Mouse (Mus musculus) B cell, adult 2 months (primary cell): Measurements from ENCODE around the gene Il22ra1.

Source experiments
- DNase-seq, 2 experiments: peaks; one replicate each; pipeline ENCODE4 v3.0.0; 2022

The Il22ra1 gene

DNA sequence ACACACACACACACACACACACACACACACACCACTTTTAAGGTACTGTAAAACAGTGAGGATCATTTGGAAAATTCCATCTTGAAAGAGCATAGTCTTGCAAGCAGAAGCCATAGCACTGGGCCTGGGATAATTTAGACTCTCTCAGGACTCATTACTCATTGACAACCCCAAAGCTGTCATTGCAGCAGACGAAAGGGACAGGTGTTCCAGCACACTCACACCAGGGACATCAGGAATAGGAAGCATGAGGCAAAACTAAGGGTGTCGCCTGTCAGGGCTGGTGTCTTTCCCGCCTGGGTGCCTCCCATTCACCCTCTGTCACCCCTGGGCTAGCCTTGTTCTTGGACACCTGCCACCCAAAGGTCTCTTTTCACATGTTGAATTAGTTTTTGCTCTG lies 8.9 kb downstream of the Il22ra1 start:
- no peak for DNase-seq

DNA sequence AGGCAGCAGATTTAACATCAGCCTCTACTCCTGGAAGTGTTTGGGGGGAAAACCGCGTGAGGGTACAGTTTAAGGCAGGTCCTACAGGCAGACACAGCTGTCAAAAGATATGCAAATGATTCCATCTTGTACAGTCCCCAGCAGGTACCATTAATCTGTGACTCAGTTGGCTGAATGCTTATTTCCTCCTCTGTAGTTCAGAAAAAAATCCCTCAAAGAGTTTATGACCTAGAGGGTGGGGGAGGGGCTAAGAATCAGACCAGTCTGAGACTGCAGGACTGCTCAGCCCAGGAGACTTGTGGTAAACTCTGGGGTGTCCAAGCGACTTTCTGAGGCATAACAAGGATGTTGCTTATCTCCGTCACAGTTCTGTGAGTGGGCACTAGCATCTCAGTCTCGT lies 10.3 kb downstream of the Il22ra1 start:
- no peak for DNase-seq

DNA sequence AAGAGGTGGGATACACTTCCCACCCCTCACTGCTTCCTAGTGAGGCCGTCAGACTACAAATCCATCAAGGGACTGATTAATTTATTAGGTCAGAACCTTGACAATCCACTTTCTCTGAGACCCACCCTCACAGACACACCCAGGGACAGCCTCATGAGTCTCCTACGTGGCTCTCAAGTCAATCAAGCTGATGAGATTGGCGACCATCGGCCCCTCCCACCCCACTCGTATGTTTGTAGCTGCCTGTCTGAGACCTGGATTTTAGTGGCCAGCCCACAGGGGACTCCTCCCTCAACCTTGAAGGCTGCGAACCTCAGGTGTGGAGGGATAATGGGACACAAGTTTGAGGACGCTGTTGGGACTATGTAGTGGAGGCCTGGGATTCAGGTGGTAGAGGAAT lies 11.2 kb downstream of the Il22ra1 start:
- DNase-seq = no peak

DNA sequence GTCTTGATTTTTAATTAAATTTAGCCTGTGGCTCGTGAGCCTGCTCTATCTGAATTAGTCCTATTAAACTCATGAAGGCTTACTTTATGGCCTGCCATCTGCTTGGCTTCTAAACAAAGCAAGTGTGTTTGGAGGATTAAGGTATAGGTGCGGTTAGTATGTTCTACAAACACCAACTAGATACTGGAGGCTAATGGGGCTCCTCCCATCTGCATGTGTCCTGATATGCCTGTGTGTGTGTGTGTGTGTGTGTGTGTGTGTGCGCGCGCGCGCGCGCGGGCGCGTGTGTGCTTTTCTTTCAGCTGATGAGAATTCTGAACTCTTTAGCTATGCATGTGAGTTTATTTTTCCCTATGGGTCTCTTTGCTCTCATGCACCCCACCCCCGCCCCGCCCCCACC lies 11.7 kb downstream of the Il22ra1 start:
- DNase-seq = no peak

DNA sequence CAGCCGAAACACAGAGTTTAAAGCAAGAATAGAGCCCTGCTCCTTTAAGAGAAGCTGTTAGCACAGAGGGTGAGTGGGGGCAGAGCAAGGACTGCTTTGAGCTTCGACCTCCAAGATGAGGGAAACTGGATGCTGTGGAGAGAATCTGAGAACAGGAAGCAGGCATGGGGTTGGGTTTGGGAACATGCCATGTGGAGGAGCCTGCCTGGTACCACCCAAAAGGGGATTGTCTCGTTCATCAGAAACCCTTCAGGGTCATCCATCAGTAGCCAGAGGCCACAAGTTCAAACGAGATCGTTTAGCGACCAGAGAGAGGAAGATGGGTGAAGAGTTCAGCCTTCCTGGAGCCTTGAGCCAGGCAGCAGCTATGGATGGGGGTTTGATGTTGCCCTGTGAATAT lies 15.5 kb downstream of the Il22ra1 start:
- no peak for DNase-seq

DNA sequence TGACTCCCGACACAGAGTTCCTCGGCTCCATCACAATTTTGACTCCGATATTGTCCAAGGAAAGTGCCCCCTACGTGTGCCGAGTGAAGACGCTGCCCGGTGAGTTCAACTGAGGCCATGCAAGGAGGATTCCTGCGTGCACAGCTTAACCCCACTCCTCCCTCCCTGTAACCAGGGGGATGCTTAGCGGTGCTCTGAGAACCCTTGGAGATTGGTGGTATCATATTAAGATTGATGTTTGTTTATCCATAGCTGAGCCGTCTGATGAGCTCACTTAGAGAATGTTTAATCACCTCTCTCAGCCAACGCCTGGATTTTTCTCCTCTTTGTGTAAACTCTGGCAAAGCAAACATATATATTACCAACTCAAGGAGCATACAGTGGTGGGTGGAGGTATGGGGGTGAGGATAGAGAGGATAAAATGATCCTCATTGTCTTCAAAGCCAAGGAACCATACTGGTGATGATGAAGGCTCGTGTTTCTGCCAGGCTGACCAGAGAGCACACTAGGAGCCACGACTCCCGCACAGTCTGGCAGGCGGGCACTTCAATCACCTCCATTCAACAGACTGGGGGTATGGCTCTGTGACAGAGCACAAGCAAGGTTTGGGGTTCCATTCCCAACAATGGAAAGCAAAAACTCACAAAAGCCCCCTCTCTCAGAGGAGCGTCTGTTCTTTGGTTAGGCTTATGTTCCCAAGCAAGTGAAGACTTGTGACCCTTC lies 16.9 kb downstream of the Il22ra1 start:
- DNase-seq = no peak

DNA sequence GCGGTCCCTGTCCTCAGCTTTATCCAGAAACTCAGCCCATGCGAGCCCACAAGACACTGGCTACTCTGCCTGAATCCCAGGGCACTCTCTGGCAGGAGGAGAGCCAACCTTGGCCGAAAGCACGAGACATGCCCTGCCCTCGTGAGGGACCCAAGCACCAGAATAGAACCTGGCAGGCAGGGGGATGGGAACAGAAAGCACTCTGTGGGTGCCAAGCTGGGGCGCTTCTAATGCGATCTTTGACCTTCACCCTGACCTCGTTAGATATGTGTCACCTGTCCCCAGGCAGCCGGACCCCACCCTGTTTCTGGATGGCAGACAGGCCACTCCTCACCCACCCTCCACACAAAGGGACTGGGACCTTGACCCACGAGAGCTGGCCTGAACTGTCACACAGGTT lies 17.6 kb downstream of the Il22ra1 start:
- DNase-seq = no peak

DNA sequence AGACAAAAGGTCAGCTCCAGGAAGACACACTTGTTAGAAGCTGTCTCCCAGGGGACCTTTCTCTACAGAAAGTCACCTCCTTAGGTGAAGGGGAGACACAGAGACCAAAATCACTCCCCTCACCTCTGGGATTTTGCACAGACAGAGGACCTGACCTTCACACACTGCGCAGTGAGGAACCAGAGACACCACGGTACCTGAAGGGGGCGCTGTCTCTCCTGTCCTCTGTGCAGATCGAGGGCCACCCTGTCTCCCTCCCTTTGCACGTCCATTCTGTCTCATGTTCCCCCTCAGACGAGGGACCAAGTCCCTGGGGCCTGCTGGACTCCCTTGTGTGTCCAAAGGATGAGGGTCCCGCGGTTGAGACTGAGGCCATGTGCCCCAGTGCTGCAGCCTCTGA lies 22.9 kb downstream of the Il22ra1 start:
- peak in 1 of 2 experiments; percentile 8 for DNase-seq

DNA sequence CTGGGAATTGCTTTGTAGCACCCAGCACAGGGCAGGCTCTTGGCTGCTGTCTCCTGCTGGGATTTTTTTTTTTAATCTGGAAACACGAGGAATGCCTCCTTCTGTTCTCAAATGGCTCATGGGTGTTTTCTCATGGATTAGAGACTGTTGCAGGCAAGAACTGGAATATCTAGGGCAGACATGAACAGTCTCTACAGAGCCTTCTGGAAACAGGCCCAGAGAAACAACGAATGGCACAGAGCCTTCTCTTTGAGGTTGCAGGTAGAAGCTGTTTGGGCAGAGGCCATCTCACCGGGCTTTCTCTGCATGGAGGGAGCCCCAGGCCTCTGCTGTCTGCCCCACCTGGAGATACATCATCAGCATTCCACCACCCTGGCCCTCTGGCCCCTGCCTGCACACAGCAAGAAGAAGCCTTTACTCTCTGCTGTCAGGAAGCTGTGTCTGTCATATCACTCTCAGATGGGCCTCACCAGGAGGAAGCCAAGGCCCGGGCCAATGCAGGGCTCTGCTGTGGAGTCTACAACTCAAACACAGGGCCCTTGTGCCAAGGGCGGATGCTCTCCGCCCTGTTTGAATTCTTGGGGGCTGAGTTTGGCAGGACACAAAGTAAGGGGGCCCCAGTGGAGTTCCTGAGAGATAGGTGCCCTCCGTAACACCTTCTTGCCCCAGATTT lies 24.3 kb downstream of the Il22ra1 start:
- no peak for DNase-seq

DNA sequence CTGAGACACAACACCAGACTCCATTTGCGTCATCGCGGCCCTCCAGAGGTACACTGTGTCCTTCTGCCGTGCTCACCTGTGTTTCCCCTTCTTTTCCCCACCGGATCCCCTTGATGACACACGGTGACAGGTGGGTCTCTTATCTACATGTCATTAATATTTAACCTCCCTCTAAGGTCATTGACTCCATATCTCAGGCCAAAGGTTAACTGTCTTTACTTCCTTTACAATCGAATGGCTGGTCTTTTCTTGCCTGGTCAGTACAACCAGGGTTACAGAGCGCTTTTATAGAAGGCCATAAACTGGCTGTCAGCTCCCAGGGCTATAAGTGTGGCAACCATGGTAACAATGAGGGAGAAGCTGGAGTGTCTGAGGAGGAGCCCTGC lies 24.8 kb downstream of the Il22ra1 start:
- DNase-seq = no peak

DNA sequence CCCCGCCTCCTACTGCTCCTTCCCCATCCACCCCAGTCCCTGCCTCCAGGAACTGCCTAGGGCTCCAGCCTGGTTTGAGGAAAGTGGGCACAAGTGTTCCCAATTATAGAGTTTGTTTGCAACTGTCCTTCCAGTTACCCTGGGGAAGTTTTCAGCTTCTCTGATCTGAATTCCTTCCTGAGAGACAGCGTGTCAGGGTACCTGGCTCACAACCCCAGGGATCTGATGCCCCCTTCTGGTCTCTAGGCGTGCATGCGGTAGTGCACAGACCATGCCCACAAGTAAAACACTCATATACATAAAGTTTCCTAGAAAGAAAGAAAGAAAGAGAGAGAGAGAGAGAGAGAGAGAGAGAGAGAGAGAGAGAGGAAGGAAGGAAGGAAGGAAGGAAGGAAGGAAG lies 30.4 kb downstream of the Il22ra1 start:
- DNase-seq = no peak

DNA sequence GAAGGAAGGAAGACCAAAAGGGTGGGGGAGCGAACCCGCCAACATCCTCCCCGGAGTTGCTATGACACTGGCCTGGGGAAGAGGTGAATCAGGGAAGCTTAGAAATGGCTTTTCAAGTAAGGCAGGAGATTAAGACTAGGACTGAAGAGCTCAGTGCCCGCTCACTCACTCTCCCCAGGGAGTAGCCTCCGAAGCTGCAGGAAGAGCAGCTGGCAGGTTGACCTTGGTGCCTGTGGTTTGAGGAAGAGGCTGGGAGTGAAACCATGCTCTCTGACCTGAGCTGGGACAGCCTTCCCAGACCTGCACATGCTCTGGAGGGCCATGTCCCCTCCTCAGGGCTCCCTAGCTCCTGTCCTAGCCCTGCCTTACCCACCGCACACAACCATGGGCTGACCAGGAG lies 30.9 kb downstream of the Il22ra1 start:
- DNase-seq = no peak

DNA sequence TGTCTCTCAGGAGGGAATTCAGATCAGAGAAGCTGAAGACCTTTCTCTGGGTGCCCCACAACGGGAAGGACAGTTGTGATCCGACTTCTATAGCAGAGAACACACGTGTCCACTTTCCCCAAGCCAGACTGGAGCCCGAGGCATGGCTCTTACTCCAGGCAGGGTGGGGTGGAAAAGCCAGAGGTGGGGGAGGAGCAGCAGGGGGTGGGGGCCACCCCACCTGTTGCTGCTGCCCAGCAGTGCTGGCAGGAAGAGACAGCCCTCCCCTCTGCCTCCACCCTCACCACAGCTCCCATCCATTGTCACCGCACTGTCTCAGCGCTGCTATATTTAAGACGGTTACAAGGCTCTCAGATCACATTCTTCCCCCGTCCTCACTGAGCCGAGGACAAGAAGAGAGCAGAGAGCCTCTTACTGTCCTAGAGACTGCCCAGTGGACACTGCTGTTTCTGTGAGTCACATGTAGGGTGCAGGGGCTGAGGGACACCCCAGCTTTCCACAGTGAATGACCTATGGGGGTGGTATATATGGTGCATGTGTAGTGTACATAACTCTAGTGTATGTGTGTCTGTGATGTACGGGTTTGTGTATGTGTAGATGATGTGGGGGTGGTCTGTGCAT lies 31.5 kb downstream of the Il22ra1 start, which contains the start of gene Myom3:
Myom3 (plus strand) TSS at position 360 of the 621 bp plus-strand sequence.
- DNase-seq = no peak

DNA sequence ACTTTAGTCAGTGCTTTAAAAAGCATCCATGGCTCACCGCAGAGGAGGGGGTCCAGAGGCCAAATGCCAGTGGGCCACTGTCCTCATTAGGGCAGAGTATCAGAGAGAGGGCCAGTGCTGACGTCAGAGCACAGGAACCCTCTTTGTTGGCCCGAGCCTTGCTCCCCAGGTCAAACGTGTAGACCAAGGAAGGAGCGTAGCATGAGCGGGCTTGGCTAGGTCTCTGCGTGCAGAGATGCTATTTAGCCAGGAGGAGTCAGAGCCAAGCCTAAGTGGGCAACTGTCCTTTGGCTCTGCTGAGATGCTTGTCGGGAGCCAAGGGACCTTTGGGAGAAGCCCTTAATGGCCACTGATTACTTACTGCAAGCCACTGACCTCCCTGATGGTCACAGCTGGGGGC lies 33.1 kb downstream of the Il22ra1 start:
- no peak for DNase-seq

DNA sequence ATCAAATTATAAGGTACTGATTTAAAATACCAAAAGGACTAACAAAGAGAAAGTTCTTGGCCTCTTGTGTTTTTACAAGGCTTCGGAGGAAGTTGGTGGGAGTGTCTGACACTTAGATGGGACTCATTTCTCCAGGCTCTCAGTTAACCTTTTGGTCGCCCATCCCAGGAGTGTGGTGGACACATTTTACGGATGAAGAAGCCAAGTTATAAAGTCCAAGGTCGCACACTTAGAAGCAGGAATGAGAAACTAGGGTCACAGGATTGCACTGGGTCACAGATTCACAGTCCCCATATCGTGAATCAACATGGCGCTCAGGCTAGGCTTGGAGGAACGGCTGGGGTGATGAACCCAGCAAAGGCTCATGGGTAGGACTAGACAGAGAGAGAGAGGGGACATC lies 33.6 kb downstream of the Il22ra1 start:
- no peak for DNase-seq

DNA sequence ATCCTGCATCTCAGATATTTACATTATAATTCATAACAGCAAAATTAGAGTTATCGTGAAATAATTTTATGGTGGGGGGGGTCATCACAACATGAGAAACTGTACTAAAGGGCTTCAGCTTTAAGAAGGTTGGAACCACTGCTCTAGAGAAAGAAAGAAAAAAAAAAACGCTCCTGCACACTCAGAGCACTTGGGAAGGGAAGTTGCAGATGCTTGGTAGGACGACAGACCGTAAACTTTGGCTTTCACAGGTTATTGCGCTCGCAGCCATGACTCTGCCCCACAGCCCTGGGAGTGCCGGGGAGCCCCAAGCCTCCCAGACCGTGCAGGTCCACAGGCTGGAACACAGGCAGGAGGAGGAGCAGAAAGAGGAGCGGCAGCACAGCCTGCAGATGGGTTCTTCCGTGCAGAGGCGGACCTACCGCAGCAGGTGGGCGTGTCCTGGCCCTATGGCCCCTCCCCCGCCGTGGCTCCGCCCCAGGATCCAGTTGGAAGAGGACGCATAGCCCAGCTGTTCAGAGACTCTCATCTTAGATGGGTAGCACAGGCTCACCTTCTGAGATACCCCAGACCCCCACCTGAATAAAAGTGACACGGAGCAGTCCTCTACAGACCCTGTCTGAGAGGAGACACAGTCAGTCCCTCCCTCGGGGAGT lies 34.4 kb downstream of the Il22ra1 start:
- peak; percentile 57 to 63 for DNase-seq

DNA sequence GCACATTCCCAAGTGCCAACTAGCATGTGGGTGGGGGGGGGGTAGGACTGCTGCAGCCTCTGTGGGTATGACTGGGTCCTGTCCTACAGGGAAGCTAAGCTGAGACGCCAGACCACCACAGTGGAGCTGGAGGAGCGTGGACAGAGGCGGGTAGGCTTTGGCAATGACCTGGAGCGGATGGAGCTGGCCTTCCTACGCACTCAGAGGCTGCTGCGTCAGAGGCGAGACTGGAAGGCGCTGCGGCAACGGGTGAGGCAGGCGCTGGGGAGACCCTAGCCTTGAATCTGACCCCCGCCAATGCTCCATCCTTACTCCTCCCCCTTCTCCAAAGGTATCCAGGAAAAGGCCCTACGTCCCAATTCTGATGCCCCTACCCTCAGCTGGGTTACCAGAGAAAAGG lies 36.7 kb downstream of the Il22ra1 start:
- no peak for DNase-seq

DNA sequence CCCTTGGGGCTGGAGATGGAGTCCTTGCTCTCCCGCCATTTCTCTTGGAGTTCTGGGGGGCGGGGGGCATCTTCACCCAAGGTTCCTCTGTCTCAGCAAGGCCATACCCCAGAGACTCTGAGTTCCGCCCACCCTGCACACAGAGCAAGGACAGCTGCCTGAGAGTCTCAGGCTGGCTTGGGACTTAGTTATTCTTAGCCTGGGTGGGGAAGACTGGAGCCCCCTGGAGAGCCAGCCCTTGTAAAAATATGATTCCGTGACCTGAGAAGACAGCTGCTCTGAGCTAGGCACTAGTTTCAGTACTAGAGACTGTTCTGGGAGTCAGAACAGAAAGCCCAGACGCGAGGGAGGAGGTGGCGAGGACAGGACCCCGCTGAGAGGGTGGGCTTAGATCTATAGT lies 37.7 kb downstream of the Il22ra1 start:
- DNase-seq = no peak

DNA sequence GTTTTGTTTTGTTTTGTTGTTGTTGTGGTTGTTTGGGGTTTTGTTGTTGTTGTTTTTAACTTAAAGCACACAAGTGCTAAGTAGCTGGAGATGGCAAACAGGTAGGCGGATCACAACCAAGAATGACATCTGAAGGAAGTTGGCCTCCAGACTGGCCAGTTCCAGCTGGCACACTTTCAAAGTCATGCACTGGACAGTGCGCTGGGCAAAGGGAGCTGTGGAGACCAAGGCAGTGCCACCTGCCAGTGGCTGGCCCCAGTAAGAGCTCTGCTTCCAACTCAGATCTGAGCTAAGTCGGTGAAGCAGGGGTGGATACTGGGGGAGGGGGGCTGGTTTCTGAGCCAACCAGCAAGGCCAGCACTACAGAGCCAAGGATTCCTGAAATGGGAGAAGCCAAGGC lies 39.0 kb downstream of the Il22ra1 start:
- DNase-seq = no peak

DNA sequence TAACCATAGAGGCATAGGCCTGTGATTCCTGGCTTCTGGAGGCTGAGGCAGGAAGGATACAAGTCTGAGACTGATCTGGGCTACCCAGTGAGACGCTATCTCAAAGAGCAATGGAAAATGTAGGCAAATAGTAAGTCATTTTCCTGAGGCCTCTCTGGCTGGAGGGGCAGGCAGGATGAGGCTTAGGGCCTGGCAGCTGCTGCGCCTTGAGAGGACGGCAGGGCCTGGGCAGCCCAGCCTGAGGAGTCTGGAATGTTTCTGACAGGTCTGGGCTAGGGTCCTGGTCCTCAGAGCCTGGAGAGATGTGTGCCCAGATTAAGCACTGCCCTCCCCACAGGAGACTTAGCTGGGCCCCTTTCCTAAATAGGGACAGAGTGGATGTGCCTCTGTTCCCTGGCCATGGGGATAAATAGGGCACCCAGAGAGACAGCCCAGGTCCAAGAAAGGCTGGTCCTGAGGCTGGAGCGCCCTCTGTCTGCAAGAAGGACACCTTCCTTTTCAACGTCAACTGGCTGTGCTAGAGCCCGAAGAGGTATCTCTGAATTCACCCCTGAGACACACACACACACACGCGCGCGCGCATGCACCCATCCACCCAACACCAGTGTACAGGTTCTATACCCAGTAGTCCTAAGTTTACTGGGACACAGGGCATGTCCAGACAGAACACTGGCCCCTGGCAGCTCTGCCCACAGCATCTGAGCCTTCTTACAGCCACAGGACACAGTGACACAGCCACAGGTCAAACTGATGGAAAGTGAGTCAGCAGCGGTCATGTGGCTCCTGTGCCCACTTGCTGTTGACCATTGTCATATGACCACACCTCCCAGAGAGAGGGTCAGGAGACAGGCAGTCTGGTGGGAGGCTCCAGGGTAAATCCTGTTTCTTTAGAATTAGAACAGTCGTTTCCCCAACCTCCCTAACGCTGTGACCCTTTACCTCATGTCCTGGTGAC lies 40.9 kb downstream of the Il22ra1 start:
- peak; percentile 13 to 19 for DNase-seq

DNA sequence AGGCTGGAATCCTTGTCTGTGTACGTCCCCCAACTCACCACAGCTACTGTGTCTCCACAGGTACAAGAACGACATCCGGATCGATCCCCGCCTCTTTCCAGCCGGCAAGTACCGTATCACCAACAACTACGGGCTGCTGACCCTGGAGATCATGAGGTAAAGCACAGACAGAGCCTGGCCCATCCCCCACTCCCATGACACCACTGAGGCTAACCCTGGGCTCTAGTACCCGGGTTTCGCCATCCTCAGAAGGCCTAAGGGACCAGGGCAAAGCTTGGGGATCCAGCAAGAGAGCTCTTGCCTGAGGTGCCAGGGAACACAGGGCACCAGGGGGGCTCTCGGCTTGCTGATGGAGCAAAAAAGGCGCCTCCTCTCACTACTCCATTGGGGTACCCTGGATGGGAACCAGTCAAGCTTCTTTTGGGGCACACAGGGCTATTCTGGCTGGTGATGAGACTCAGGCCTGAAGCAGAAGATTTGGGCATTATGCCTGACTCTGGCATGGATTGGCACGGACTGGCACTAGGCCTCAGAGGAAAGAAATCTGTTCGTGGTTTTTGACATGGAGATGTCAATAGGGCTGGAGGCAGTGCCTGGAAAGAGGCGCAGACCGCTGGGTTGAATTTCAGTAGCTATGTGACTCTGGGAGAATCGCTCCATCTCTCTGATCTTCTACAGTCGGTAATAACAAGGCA lies 42.8 kb downstream of the Il22ra1 start:
- DNase-seq = no peak

DNA sequence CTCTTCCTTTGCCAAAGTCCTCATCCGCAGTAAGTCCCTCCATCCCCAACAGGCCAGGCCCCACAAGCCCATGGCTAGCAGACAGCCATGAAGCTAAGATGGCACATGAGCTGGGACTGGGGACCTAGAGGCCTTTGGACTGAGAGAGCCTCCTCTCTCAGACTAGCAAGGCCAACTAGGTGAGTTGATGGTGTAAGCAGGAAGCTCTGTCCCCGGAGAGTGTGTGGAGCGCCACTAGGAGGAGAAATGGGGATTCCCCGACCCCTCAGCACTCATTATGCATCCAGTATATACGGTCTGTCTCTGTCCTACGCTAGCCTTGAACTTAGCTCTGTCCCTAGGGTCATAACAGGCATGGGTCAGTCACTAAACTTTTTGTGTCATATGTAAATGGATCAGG lies 43.6 kb downstream of the Il22ra1 start:
- peak in 1 of 2 experiments; percentile 7 for DNase-seq
